20 mouse cellular contexts compared by ENCODE assay signal in the genomic region with DNA sequence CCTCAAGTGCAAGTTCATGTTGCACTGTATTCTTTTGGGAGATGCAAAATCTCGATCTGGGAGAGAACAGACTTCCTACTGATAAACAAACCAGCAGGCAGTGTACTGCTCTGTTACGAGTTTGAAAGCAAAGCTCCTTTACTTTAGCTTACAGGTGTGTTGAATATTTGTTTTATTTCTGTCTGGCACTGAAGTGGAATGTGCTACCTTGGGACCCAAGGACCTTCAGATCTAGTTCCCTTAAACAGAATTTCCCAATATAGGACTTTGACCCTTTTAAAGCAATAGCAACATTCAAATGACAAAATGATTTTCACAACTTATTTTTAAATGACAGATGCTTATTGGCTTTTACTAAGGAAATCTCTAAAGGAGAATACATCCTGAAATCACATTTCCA.
"Had no signal": no experiment of that assay in that cellular context is flagged by ENCODE, and none has a peak within 500 bp of the region (broad histone marks: within the 10 kb centered on the region; RNA-seq: fewer than 3 reads in every experiment).

No protein-coding gene starts in this region.

- H3K9me3 ChIP-seq: kidney, embryonic 15.5 days; limb, embryonic 12.5 days; limb, embryonic 15.5 days; liver, embryonic 15.5 days; lung, embryonic 15.5 days; stomach, embryonic 15.5 days had no signal

- H3K27ac ChIP-seq: kidney, embryonic 15.5 days; limb, embryonic 12.5 days; limb, embryonic 15.5 days; liver, embryonic 15.5 days; lung, embryonic 15.5 days; stomach, embryonic 15.5 days had no signal

- H3K27me3 ChIP-seq: kidney, embryonic 15.5 days; limb, embryonic 12.5 days; limb, embryonic 15.5 days; liver, embryonic 15.5 days; lung, embryonic 15.5 days; stomach, embryonic 15.5 days had no signal

- H3K4me3 ChIP-seq: kidney, embryonic 15.5 days; limb, embryonic 12.5 days; limb, embryonic 15.5 days; liver, embryonic 15.5 days; lung, embryonic 15.5 days; stomach, embryonic 15.5 days had no signal

- H3K9ac ChIP-seq: kidney, embryonic 15.5 days; limb, embryonic 12.5 days; limb, embryonic 15.5 days; liver, embryonic 15.5 days; lung, embryonic 15.5 days; stomach, embryonic 15.5 days had no signal

- DNase-seq: kidney, adult 2 months; kidney, postnatal 14 days; kidney, postnatal 4 days; left cerebral cortex, postnatal 4 days; lung, postnatal 14 days; lung, postnatal 4 days; midbrain, embryonic 14.5 days; right cerebral cortex, adult 18-20 months; right cerebral cortex, postnatal 14 days; right cerebral cortex, postnatal 4 days; spleen, adult 18-20 months; thymus, adult 18-20 months; thymus, postnatal 36 days had no signal

- H3K36me3 ChIP-seq: kidney, embryonic 15.5 days; limb, embryonic 12.5 days; limb, embryonic 15.5 days; liver, embryonic 15.5 days; lung, embryonic 15.5 days; stomach, embryonic 15.5 days had no signal

- H3K4me1 ChIP-seq: kidney, embryonic 15.5 days; limb, embryonic 12.5 days; limb, embryonic 15.5 days; liver, embryonic 15.5 days; lung, embryonic 15.5 days; stomach, embryonic 15.5 days had no signal

- H3K4me2 ChIP-seq: kidney, embryonic 15.5 days; limb, embryonic 12.5 days; limb, embryonic 15.5 days; liver, embryonic 15.5 days; lung, embryonic 15.5 days; midbrain, embryonic 11.5 days; stomach, embryonic 15.5 days had no signal
